Mouse (Mus musculus) neutrophil, adult 5-6 weeks (primary cell): Measurements from ENCODE around the gene Fam174a. TPM values are rescaled to one million over a fixed set of nuclear protein-coding genes. Genes with fewer than 3 reads are reported as not detected.

Experiments used
- ATAC-seq: fragments of 151-379, 151-347 bp; 2 replicates; pipeline ENCODE4 v1.8.0; 2017; ENCODE audit warnings: mild to moderate bottlenecking, moderate TSS enrichment; ENCODE audit not compliant: insufficient number of reproducible peaks, poor library complexity, low FRiP score, severe bottlenecking; ENCODE audit errors: extremely low read depth
- total RNA-seq: library from RNA; stranded (forward); fragments of 200-1000 nt; gene quantifications from 2 replicates; pipeline ENCODE4 v1.2.3, GENCODE M21; 2017

The Fam174a gene
- total RNA-seq = 22.3 and 22.5 TPM in 2 replicates

DNA sequence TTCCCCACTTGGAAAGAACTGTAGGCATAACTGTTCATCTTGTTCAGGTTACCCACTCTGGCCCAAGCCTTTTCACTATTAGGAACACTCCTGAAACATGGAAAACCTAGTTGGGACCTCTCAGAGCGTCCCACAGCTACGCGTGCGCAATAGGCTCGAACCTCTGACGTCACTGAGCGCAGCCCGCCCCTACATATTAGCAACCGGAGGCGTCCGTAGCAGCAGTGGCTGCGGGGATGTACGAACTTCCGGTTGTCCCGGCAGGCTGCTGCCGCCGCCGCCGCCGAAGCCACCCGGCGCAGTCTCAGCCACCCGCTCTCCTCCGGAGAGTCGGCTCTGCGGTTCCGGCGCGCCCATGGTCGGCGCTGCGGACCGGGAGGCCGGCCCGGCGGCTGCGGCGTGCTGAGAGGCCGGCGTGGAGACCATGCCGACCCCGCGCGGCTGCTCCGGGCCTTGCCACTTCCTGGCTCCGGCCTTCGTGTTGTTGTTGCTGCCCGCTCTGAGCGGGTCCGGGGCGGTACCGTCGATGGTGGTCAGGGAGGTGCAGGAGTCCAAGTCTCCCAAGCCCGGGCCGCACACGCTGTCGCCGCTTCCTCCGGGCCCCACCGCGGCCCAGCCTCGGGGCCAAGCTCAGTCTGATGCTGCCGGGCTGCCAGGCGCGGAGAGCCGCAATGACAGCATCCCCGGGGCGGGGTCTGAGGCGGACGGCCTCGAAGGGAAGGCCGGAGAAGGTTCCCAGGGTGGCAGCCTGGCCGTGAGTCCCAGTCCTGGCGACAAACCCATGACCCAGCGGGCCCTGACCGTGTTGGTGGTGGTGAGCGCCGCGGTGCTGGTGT, at the start of gene Fam174a:
Gene Fam174a, plus strand, starts transcription at position 231 of the 836 bp plus-strand sequence.
- ATAC-seq = peak; percentile 94

DNA sequence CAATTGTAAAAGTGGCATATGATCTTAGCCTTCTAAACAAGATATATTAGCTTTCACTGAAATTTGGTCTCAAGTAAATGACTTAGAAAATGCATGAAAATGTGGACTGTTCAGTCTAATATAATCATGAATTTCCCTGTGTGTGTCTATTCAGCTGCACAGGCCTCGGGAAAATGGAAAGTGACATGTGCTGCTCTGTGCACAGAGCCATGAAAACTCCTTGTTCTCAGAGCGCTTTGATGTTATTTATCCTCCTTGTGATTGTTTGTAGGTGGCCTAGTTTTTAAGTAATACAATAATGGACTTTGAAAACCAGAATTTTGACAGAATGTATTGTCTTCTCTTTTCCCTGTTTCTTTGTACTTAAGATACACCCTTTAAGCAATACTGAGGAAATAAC, 49.6 kb upstream of the Fam174a start:
- ATAC-seq = no peak

DNA sequence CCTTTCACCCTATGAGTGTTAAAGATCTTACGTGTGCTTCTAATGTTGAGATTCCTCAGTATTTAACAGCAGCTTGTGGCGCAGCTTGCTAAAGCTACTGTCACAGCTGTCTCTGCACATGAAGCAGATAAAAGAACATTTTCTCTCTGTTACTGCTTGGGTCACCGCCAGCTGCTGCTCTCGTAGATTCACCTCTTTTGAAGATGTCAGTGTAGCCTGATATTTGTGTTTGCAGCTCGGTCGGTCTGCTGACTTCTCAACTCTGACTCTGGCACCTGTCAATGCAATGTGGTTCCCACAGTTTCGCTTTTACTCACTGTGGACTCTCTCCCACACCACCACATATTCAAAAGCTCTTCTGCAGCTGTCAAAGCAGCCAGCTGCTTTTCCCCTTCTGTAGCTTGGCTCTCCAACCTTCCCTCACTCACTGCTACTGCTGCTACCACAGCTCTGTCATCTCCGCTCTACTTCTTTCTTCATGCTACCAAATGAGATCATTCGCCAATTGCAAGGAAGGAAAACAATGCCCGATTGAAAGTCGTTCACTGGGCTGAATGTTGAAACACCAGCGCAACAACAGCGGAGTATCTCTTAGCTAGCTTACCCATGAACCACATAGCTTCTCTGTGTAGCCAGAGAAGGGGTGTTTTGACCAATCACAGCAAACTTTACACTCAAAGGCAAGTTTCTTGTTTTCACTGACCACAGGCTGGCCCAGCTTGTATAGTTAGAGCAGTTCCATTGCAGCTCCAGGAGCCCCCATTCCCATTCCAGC, 45.3 kb upstream of the Fam174a start:
- peak; percentile 56 for ATAC-seq

DNA sequence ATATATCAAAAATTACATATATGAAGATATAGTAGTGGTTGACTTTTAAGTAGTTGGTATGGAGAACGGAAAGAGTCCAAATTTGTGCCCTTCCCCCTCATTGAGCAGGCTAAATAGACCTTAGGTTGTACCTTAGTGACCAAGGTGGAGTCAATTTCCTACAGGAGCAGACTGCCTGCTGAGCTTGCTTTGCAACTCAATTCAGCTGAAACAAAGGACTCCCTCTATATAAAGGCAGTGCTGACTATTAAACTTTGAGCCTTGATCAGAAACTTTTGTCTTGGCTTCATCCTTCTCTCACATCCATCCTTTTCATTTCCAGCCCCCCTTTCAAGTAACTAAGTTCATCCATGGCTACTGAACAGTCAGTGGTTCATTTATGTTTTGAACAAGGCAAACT, 40.1 kb upstream of the Fam174a start:
- no peak for ATAC-seq

DNA sequence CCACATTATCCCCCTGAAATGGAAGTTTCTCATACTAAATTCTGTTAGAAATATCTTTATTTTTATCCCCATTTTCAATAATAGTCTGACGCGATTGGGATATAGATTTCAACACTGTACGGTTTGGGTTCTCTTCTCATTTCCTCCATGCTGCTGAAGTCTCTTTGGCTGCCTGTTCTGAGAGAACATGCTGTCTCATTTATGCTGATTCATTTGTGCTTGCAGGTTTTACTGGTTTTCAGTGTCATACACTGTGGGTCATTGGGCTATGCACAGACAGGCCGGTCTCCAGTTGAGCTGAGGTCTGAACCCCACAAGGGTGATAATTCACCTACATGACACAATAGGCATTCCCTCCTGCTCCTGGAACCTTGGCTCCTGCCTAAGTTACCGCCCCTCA, 5.1 kb upstream of the Fam174a start:
- ATAC-seq = 0 out of 2 replicates have a peak, but pooled peaks have one; percentile 36

DNA sequence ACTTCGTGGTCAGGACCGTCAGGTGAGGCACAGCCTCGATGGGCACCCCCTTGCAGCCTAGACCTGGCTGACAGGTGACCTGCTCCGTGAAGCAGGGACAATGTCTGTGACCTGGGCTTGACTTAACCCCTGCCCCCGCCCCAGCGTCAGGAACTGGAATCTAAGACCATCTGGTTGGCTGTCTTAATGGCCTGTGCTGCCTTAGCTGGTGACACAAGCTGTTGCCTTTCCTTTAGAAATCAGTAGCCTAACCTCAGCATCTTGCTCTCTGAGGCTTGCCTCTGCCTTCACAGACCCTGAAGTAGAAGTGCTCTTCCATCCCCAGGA, 769 bp downstream of the Fam174a start:
- ATAC-seq = peak; percentile 28; the same call in 1 of the 2 replicates

DNA sequence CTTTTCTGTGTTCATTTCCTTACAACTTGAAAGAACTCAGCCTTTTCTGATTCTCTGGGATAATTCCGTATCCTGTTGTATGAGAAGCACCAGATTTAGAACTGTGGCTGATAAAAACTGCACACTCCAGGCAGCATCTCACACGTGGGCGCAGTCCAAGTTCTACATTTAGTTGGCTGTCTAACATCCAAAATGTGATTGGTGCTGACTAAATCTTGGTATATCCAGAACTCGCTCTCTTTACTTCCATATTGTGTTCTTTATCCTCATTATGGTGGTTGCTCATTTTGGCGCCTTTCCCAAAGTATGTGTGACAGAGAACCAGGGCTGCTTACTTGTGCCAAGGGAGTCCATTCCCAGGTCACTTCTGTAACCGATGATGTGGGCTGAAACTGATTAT, 2.6 kb downstream of the Fam174a start:
- no peak for ATAC-seq

DNA sequence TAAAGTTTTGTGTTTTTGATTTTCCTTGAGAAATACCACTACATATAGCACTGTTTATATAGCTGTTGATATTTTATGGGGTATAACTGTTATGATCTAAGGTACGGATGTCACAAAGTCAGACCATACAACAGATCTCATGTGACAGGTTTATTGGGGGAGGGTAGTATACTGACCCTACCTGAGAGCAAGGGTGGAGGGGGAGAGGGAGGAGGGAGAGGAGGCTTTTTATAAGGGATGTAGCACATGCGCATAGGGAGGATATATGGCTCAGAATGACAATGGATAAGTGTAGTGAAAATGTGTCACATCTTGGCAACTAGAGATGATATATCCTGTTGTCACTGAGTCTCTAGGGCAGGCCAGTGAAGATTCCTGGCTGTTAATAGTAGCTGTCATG, 8.8 kb downstream of the Fam174a start:
- ATAC-seq = no peak

DNA sequence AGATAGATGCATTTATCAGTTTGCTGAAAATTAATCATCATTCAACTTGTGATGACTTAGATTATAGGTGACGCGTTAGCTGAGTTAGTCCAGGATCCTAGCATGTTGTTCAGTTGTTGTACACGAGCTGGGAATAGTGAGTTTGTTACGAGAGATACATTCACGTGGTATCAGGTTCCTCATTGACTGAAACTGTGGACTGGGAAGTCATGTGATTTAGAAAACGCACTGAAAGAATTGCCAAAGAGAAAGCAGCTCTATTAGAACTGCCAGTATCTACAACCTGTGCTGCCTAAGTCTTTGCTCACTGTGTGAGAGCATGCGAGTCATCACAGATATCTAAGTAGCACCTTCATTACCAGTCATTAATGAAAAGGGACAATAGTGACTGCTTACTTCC, 9.6 kb downstream of the Fam174a start:
- ATAC-seq = 0 out of 2 replicates have a peak, but pooled peaks have one; percentile 51

DNA sequence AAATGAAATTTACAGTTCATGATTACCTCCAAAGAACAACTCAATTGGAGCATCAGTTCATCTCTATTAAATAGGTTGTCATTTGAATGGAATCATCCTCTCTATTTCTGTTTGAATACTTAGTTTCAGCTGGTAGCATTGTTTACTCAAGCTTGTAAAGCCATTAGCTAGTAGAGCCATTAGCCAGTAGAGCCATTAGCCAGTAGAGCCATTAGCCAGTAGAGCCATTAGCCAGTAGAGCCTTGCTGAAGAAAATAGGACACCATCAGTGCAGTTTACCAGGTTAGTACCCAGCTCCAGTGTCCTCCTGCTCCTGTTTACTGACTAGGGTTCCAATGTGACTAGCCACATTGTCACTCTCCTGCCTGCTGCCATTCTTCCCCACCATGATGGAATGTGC, 13.4 kb downstream of the Fam174a start:
- ATAC-seq = no peak

DNA sequence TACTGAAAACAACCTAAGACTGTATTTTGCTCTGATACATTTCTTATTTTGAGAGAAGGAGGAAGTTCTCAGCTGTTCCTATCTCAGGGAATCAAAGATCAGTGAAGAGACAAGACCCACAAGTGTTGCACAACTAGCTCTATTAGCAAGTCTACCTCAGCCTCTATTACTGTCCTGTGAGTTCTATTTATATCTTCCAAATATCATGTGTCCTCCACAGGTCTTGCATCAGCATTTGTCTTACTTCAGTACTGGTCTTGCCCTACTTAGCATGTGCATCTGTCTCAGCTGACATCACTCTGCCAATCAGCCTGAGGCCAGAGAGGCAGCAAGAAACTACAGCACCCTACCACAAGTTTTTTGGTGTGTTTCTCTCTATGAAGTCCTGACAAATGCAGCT, 26.2 kb downstream of the Fam174a start:
- ATAC-seq = no peak

DNA sequence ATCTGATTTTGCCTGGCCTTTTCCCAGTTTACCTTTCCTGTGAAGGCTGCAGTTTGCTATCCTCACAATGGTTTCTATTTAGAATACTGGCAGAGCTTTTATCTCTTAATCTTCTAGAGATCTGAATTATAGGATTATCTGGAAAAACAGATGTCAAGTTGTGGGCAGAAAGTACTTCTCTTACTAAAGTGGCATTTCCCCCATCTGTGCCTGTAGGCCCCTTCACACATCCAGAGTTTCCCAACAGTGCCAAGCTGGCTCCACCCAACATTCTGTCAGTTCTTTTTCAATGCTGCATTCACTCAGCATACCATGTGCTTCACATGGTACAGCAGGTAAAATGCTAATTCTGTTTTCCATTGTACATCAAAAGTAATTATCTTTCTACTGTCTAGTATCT, 28.8 kb downstream of the Fam174a start:
- no peak for ATAC-seq

DNA sequence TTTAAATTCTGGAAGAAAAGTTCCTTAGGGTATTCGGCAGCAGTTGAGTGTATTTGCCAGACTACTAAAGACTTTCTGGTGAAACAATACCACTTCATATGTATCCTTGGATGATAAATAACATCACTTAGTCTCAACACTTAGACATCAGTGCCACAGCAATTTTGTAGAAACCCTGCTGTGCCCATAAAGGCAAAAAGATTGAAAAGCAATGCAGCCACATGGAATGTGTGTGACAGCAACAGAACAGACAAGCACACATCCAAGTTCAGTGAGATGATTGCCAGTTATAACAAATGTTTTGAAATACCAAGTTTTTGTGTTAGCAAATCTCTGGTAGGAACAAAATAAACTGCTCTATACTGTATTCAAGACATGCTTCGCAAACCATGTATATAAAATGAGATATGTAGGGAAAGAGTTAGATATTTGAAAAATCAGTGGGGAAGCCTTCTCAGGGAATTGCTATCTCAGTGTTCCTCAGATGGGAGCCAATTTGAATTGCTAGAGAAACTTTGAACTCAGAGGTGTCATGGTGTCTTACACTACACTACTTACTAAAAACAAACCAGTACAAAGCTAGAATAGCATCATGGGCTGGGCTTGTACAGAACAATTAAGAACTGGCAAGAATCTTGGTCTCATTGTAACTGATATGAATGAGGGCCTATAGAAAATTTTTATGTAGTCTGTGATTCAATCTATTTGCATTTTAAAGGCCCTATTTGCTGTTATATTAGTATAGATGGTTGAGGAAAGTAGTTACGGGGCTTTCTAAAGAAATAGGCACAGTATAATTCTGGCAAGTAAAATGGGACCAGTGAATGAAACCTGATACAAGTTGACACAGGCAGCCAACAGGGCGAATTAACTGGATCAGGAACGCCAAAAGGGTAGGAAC, 30.4 kb downstream of the Fam174a start:
- ATAC-seq = no peak

DNA sequence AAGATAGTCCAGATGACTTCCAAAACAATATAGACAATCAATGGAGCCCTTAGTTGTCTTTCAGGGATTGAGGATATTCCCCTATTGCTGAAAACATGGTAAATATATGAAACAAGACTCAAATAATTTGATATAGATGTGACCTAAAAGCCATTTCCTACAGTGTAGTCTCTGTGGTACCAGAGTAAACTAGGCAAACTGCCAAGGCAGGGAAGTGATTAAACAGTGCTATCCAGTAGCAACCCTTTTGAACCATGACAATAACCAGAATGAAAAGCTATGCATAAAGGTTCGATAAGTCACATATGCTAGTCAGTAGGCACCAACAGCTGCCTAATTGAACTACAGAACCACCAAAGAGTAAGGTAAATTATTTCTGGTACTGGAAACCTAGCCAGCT, 40.7 kb downstream of the Fam174a start:
- ATAC-seq = no peak

DNA sequence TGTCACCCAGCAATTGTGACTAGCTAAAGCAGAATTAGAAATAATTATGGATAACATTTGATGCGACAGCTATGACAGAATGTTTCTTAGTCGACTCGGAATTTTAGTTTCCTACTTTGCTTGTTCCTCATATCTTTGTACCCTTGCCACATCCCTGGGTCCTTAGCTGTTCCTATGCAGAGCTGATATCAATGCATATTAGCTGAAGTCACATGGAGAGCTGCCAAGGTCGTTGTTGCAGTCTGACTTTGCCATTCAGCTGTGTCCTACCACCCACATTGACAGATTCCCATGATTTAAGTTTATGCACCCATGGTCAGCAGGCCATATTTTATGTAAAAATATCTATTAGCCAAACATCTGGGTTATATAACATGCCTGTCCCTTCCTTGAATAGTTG, 43.5 kb downstream of the Fam174a start:
- no peak for ATAC-seq

DNA sequence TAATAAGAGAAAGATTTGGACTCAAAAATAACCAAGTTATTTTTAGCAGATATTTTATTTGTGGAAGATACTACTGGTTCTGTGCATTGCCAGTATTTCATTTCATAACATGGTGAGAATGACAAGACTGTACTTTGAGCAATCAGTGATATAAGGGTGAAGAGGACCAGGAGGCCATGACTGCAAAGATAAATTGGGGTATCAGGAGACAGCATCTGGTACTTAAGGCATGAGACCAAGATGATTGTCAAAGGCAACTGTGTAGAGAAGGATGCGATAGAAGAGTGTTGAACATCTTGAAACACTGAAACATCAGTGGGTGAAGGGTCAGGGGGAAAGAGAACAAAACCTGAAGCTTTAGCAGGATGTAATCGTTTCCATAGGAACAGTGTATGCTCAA, 50.3 kb downstream of the Fam174a start:
- ATAC-seq = no peak

DNA sequence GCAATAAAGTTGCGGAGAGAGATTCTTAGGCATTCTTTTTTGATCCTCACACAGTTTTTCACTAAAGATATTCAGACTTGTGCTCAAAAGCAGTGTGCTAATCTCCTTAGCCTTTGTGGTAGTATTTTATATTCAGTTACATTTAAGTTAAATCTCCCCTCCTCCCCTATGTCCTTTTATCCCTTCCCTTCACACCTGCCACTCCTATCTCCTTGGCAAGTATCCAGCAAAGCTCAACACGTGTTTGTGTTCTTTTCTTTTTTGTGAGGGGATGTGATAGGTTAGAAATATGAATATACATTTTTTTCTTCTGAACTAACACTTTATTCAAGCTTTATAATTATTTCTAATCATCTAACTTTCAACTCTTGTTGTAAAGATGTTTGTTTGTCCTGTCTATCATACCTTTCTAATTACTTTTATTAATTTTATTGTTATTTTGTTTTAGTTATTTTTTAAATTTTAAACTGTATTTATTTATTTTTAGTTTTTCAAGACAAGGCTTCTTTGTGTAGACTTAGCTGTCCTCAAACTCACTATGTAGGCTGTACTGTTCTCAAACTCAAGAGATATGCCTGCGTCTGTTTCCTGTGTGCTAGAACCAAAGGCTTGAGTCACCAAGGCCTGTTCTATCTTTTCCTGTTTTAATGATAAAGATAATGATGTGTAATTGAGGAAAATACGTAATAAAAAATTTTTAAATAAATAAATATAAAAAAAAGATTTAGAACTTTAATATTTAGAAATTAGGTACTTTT, 53.4 kb downstream of the Fam174a start:
- no peak for ATAC-seq

DNA sequence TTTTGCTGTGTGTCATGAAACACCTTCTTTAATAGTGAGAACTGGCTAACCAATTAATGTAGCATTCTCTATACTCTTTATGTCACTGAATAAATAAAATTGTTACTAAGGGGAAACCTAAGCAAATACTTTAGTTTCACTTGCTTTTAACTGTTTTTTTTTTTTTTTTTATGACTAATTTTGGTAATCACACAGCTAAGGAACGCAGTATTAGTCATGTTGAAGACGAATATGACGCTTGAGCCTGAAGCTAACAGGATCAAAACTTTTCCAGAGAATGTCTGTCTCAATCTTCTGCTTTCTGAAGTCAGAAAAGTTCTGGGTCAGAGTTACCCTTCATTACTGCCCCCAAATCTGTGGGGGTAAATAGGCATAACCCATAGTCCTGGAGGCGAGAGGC, 54.3 kb downstream of the Fam174a start:
- no peak for ATAC-seq

DNA sequence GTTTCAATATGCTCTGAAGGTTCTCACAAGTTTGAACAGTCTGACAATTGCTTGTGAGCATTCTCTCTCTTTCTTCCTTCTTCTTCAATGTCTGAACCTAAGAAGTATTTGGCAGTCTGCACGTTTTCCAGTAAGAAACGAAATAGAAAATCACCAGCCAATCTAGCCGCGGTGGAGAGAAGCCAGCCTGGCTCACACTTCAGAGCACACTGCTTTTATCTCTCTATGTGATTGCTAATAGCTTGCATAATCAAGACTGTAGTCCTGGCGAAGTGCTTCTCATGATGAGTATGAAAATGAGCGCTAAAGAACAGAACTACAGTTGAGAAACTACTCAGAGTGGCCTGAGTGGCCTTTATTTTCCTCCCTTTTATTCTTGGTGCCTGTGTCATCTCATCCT, 62.0 kb downstream of the Fam174a start:
- ATAC-seq = no peak
